Mouse (Mus musculus): Measurements from ENCODE around the gene H2-Q10. TPM values are rescaled to one million over a fixed set of nuclear protein-coding genes. Genes with fewer than 3 reads are reported as not detected.
"Not testable (repeated sequence)": the region's sequence is repeated elsewhere in the genome, so short reads cannot be mapped to it uniquely, and the experiment has no call there.

The H2-Q10 gene
- 1.4 and 5.2 TPM in 2 replicates for polyA plus RNA-seq (2015; fragmentation: Nextera tagmentation; extraction: Ambion mirVana)

DNA sequence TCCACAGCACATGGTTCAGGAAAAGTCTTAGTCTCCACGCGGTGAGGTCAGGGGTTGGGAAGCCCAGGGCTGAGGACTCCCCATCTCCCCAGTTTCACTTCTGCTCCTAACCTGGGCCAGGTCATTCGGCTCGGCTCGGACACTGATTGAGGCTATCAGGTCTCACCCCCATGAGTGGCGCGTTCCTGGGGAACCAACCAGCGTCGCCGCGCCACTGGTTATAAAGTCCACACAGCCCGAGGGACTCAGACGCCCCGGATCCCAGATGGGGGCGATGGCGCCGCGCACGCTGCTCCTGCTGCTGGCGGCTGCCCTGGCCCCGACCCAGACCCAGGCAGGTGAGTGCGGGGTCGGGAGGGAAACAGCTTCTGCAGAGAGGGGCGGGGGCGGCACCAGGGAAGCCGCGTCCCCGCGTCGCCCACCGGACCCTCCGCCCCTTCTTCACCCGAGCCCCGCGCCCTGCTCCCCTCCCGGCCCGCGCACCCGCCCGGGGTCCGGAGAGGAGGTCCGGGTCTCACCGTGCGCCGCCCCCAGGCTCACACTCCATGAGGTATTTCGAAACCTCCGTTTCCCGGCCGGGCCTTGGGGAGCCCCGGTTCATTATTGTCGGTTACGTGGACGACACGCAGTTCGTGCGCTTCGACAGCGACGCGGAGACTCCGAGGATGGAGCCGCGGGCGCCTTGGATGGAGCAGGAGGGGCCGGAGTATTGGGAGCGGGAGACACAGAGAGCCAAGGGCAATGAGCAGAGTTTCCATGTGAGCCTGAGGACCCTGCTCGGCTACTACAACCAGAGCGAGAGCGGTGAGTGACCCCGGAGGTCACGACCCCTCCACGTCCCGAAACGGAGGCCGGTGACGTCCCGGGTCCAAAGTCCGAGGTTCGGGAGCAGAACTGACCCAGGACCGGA, at the start of gene H2-Q10:
Gene H2-Q10, plus strand, starts transcription at position 248 of the 910 bp plus-strand sequence.
- ATAC-seq (ENCODE audit: extremely low read depth, insufficient number of reproducible peaks, low FRiP score, low TSS enrichment): no peak
- WGBS: 2% methylated on average over 79 of the region's 80 CpGs
- H3K27ac ChIP-seq (replicated peaks): no peak within 1 kb of the TSS
- H3K4me1 ChIP-seq: peaks cover 13% of the 10 kb centered on the region
- H3K9me3 ChIP-seq: no peaks in the 10 kb centered on the region
- H3K27me3 ChIP-seq (replicated peaks): peaks cover 68% of the 10 kb centered on the region
- peak within 1 kb of the TSS; percentile 57 for H3K9ac ChIP-seq
- H3K4me3 ChIP-seq: peak within 1 kb of the TSS; percentile 56
- no peaks in the 10 kb centered on the region for H3K36me3 ChIP-seq
- H3K4me2 ChIP-seq: peak within 1 kb of the TSS; percentile 88

DNA sequence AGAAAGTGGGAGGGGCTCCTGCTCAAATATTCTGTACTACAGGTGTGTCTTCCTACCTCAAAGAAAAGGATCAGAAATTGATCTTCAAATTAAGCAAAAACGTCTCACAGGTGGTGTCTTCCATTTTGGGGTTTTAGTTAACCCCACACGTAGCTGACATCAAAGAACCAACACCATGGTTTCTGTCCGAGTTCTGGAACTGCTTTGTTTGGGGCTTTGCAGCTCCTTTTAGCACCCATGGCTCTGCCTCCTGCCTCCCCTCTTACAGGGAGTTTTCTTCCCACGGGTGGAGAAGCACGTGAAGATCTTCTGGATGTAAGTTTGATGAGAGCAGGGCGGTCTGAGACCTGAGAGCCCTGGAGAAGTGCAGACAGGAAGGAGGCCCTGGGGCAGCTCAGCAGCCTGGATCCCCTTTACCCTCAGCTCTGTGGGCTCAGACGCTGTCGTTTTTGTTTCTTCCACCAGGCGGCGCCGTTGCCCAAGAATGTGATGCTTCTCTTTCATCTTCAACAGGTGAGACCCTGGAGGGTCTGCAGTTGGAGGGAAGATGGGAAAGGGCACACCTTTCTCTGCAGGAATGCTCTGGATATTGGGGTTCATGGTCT, 49.6 kb upstream of the H2-Q10 start:
- 14% methylated on average over 11 of the region's 11 CpGs for WGBS
- H3K4me1 ChIP-seq; H3K9ac ChIP-seq; H3K4me2 ChIP-seq; H3K36me3 ChIP-seq; H3K4me3 ChIP-seq; H3K27ac ChIP-seq (replicated peaks); H3K9me3 ChIP-seq; ATAC-seq (ENCODE audit: extremely low read depth, insufficient number of reproducible peaks, low FRiP score, low TSS enrichment): not testable (repeated sequence)
- peaks cover 57% of the 10 kb centered on the region for H3K27me3 ChIP-seq (replicated peaks)

DNA sequence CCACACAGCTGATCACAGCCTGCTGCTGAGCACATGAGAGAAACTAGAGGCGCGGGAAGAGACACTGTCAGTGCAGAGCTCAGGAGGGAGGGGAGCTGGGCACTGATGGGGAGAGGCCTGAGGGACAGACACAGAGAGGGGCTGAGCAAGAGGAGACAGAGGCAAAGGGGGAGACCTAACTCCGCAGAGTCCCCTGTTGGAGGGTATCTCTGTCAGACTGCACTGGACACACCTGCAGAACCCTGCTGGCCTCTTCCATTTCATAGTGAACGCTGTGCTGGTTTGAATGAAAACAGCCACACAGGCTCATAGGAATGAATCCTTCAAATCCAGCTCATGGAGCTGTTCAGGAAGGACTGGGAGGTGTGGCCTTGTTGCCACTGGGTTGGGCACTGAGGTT, 48.6 kb upstream of the H2-Q10 start:
- Histone ChIP-seq H3K4me1 (peaks cover 10% of the 10 kb centered on the region), H3K27me3 (replicated peaks) (peaks cover 67% of the 10 kb centered on the region)
- 86% methylated on average over 4 of the region's 4 CpGs for WGBS
- not testable (repeated sequence) for H3K4me2 ChIP-seq; ATAC-seq (ENCODE audit: extremely low read depth, insufficient number of reproducible peaks, low FRiP score, low TSS enrichment); H3K36me3 ChIP-seq; H3K4me3 ChIP-seq; H3K27ac ChIP-seq (replicated peaks); H3K9ac ChIP-seq; H3K9me3 ChIP-seq

DNA sequence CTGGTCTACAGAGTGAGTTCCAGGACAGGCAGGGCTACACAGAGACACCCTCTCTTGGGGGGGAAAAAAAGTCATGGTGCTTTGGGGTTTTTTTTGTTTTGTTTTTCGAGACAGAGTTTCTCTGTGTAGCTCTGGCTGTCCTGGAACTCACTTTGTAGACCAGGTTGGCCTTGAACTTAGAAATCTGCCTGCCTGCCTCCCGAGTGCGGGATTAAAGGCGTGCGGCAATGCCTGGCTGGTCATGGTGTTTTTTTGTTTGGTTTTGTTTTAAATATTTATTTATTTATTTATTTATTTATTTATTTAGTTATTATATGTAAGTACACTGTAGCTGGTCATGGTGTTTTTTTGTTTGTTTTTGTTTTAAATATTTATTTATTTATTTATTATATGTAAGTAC, 47.5 kb upstream of the H2-Q10 start:
- not testable (repeated sequence) for ATAC-seq (ENCODE audit: extremely low read depth, insufficient number of reproducible peaks, low FRiP score, low TSS enrichment); H3K9me3 ChIP-seq; H3K9ac ChIP-seq; H3K4me3 ChIP-seq; H3K27ac ChIP-seq (replicated peaks); H3K36me3 ChIP-seq; H3K4me2 ChIP-seq
- Histone ChIP-seq H3K27me3 (replicated peaks) (peaks cover 70% of the 10 kb centered on the region), H3K4me1 (peaks cover 10% of the 10 kb centered on the region)
- 84% methylated on average over 5 of the region's 5 CpGs for WGBS

DNA sequence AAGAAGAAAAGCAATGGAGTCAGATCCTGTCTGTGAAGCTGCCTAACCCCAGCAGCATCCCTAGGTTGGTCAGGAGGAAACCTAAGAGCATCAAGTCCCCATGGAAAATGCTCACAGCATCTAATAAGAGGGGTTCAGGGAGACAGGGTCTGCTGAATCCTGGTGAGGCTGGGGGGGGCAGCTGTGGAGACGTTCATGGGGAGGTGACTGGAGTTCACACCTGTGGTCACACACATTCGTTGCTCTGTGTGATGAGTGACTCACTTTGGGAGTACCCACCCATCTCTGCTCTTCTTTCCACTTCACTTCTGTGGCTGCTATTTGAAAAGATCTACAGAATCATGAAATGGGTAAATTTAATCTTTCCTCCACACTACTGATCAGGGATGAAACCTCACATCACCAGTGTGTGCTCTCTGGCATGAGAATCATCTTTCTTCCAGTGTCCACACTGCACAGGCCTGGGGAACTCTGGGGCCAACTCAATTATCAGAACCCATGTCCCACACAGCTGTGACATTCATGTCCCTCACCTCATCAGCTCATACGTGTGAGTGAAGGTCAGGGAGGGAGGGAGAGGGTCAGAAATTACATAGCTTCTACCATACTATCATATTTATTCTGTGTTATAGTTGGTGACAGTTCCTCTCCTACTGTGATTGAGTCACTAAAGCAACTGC, 46.6 kb upstream of the H2-Q10 start:
- ATAC-seq (ENCODE audit: extremely low read depth, insufficient number of reproducible peaks, low FRiP score, low TSS enrichment); H3K4me2 ChIP-seq; H3K27ac ChIP-seq (replicated peaks); H3K4me3 ChIP-seq; H3K9ac ChIP-seq; H3K9me3 ChIP-seq; H3K36me3 ChIP-seq: not testable (repeated sequence)
- H3K4me1 ChIP-seq: peaks cover 10% of the 10 kb centered on the region
- 57% methylated on average over 3 of the region's 3 CpGs for WGBS
- H3K27me3 ChIP-seq (replicated peaks): peaks cover 71% of the 10 kb centered on the region

DNA sequence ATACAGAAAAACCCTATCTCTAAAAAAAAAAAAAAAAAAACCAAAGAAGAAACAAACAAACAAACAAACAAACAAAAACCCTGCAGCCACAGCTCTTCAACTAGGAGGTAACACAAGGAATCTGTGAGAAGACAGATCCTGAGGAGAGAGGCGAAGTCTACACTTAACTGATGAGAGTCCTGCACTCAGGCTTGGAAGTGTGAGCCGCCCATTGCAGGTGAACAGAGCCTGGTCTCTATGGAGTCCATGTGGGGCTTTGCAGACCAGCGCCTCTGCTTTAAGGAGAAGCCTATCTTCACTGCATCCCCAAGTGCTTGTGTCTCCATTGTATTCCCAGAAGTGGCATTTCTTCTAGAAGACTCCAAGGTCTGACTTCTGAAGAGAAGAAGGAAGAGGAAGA, 45.8 kb upstream of the H2-Q10 start:
- Histone ChIP-seq H3K27me3 (replicated peaks) (peaks cover 69% of the 10 kb centered on the region), H3K4me1 (peaks cover 10% of the 10 kb centered on the region)
- H3K4me2 ChIP-seq; ATAC-seq (ENCODE audit: extremely low read depth, insufficient number of reproducible peaks, low FRiP score, low TSS enrichment); H3K4me3 ChIP-seq; H3K36me3 ChIP-seq; H3K9ac ChIP-seq; H3K27ac ChIP-seq (replicated peaks); H3K9me3 ChIP-seq: not testable (repeated sequence)
- WGBS: 67% methylated on average over 3 of the region's 3 CpGs

DNA sequence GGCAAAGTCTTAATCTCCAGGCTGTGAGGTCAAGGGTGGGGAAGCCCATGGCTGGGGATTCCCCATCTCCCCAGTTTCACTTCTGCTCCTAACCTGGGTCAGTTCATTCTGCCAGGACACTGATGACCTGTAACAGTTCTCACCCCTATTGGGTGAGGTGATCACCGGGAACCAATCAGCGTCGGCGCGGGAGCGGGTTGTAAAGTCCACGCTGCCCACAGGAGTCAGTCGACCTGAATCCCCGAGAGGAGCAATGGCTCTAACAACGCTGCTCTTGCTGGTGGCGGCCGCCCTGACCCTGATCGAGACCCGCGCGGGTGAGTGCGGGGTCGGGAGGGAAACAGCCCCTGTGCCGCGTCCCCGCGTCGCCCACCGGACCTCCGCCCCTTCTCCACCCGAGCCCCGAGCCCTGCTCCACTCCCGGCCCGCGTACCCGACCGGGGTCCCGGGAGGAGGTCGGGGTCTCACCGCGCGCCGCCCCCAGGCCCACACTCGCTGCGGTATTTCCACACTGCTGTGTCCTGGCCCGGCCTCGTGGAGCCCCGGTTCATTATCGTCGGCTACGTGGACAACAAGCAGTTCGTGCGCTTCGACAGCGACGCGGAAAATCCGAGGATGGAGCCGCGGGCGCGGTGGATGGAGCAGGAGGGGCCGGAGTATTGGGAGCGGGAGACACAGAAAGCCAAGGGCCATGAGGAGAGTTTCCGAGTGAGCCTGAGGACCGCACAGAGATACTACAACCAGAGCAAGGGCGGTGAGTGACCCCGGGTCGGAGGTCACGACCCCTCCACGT, 45.1 kb upstream of the H2-Q10 start, which contains the start of gene H2-Q6:
Gene H2-Q6, plus strand, starts transcription at position 227 of the 793 bp plus-strand sequence.
- Histone ChIP-seq H3K4me1 (peaks cover 10% of the 10 kb centered on the region), H3K27me3 (replicated peaks) (peaks cover 69% of the 10 kb centered on the region), H3K4me3 (peak within 1 kb of the TSS; percentile 42), H3K4me2 (peak within 1 kb of the TSS; percentile 64), H3K9ac (0 out of 2 replicates have a peak within 1 kb of the TSS, but pooled peaks have one; percentile 4)
- H3K9me3 ChIP-seq; ATAC-seq (ENCODE audit: extremely low read depth, insufficient number of reproducible peaks, low FRiP score, low TSS enrichment); H3K27ac ChIP-seq (replicated peaks); H3K36me3 ChIP-seq: not testable (repeated sequence)
- WGBS: 2% methylated on average over 55 of the region's 66 CpGs

DNA sequence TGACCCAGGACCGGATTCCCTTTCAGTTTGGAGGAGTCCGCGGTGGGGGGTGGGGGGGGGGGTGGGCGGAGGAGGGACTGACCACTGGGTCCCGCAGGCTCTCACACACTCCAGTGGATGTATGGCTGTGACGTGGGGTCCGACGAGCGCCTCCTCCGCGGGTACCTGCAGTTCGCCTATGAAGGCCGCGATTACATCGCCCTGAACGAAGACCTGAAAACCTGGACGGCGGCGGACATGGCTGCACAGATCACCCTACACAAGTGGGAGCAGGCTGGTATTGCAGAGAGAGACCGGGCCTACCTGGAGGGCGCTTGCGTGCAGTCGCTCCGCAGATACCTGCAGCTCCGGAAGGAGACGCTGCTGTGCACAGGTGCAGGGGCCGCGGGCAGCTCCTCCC, 44.4 kb upstream of the H2-Q10 start:
- 10% methylated on average over 27 of the region's 28 CpGs for WGBS
- peak overlapping the region; percentile 64 for H3K4me2 ChIP-seq
- ATAC-seq (ENCODE audit: extremely low read depth, insufficient number of reproducible peaks, low FRiP score, low TSS enrichment); H3K9me3 ChIP-seq; H3K36me3 ChIP-seq; H3K27ac ChIP-seq (replicated peaks); H3K9ac ChIP-seq: not testable (repeated sequence)
- H3K4me3 ChIP-seq: peak overlapping the region; percentile 42
- peaks cover 65% of the 10 kb centered on the region for H3K27me3 ChIP-seq (replicated peaks)
- H3K4me1 ChIP-seq: peaks cover 10% of the 10 kb centered on the region

DNA sequence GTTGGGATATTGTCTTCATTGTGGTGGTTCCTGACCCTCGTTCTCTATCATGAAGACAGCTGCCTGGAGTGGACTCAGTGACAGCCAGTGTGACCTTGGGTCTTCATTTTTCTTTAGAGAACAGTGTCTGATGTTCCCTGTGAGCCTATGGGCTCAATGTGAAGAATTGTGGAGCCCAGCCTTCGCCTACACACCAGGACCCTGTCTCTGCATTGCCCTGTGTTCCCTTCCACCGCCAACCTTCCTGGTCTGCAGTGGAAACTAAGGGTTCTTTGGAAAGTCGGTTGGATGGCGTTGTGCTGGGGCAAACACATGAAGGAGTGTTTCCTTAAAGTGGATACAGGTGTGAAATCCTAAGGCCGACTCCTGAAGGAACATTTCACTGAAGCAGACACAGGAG, 41.0 kb upstream of the H2-Q10 start:
- not testable (repeated sequence) for H3K9ac ChIP-seq; H3K9me3 ChIP-seq; H3K4me2 ChIP-seq; H3K27ac ChIP-seq (replicated peaks); H3K36me3 ChIP-seq; ATAC-seq (ENCODE audit: extremely low read depth, insufficient number of reproducible peaks, low FRiP score, low TSS enrichment); H3K4me3 ChIP-seq
- peaks cover 10% of the 10 kb centered on the region for H3K4me1 ChIP-seq
- 65% methylated on average over 6 of the region's 6 CpGs for WGBS
- peaks cover 57% of the 10 kb centered on the region for H3K27me3 ChIP-seq (replicated peaks)

DNA sequence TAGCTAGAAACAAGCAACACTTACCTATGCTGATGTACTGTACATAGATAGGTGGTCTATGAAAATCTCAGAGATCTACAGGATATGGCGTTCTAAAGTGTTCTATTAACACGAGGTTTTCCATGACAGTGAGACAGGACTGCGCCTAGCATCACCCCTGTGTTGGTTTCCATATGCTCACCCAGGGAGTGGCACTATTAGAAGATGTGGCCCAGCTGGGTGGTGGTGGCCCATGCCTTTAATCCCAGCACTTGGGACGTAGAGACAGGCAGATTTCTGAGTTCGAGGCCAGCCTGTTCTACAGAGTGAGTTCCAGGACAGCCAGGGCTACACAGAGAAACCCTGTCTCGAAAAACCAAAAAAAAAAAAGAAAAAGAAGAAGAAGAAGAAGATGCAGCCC, 39.2 kb upstream of the H2-Q10 start:
- H3K9me3 ChIP-seq; H3K4me3 ChIP-seq; ATAC-seq (ENCODE audit: extremely low read depth, insufficient number of reproducible peaks, low FRiP score, low TSS enrichment); H3K9ac ChIP-seq; H3K4me2 ChIP-seq; H3K27ac ChIP-seq (replicated peaks); H3K36me3 ChIP-seq; H3K4me1 ChIP-seq: not testable (repeated sequence)
- 75% methylated on average over 6 of the region's 6 CpGs for WGBS
- H3K27me3 ChIP-seq (replicated peaks): peaks cover 47% of the 10 kb centered on the region

DNA sequence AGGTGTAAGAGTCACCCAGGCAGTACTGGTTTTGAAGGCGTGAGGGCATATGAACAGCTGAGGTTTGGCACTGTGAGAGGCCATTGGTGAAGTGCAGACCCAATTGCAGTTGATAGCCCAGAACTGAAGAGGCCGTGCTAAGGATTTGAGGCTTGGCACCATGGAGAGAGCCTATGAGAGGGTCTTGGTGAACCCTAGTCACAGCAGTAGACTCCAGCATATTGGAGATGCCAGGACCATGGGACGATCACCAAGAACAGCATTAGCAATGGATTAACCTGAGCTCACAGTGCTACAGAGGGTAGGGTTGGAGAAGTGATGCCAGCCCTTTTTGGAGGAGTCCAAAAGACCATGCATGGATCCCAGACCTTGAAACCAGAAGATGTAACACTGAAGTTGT, 37.7 kb upstream of the H2-Q10 start:
- H3K4me2 ChIP-seq; H3K36me3 ChIP-seq; H3K4me3 ChIP-seq; ATAC-seq (ENCODE audit: extremely low read depth, insufficient number of reproducible peaks, low FRiP score, low TSS enrichment); H3K9ac ChIP-seq; H3K4me1 ChIP-seq; H3K27ac ChIP-seq (replicated peaks); H3K9me3 ChIP-seq: not testable (repeated sequence)
- 76% methylated on average over 3 of the region's 3 CpGs for WGBS
- H3K27me3 ChIP-seq (replicated peaks): peaks cover 50% of the 10 kb centered on the region
